Mouse (Mus musculus) CD4-positive naive resting alpha-beta T cell, adult 57 days (primary cell): ENCODE data around the gene Myh9. TPM values are rescaled to one million over a fixed set of nuclear protein-coding genes. Genes with fewer than 3 reads are reported as not detected.

Experiments
- total RNA-seq: library from RNA; stranded (reverse); gene quantifications from one replicate; pipeline ENCODE4 v1.2.4, GENCODE M21; 2023

Gene Myh9
- 1,228 TPM for total RNA-seq

GRCm38 (mm10) chr15:77842047-77842843 lies at the start of gene Myh9:
TSS of gene Myh9 (minus strand) at chr15:77842175.

GRCm38 (mm10) chr15:77756848-77757247 lies 85.1 kb downstream of the Myh9 start, which contains the start of gene Apol8:
TSS of gene Apol8 (minus strand) at chr15:77757003.

GRCm38 (mm10) chr15:77728739-77729138 lies 113.2 kb downstream of the Myh9 start, which contains the start of gene Apol9b:
TSS of gene Apol9b (plus strand) at chr15:77729039.

Other genes with a start within 250 kb of the Myh9 start
- 1.5 TPM for gene Apol10b, start 246.1 kb downstream of the Myh9 start, total RNA-seq
- not detected for gene Gm36245, start 242.9 kb downstream of the Myh9 start, total RNA-seq
- 8.5 TPM for gene Apol11b, start 198.9 kb downstream of the Myh9 start, total RNA-seq
- gene Apol7e, start 143.3 kb downstream of the Myh9 start, total RNA-seq, result 37.2 TPM
- 1.8 TPM for gene Apol9b, start 113.1 kb downstream of the Myh9 start, total RNA-seq
- gene Apol8, start 85.2 kb downstream of the Myh9 start, total RNA-seq, result 23.1 TPM
- 82.8 TPM for gene Txn2, start 86.8 kb upstream of the Myh9 start, total RNA-seq
- 4.6 TPM for gene Foxred2, start 114.5 kb upstream of the Myh9 start, total RNA-seq
- 155 TPM for gene Eif3d, start 128.6 kb upstream of the Myh9 start, total RNA-seq